In genomic region chr4:151154306-151154705, GRCm38 (mm10) we compare ENCODE assay signal across 19 mouse cellular contexts.
DNase-seq lines count a peak whose midpoint lies in the region; ATAC-seq and TF ChIP-seq lines count a peak whose summit lies in the region.
"Had no signal": no experiment of that assay in that cellular context is flagged by ENCODE, and none has a peak within 500 bp of the region (broad histone marks: within the 10 kb centered on the region; RNA-seq: fewer than 3 reads in every experiment).

No protein-coding gene starts in this region.

- 30% methylated on average over 4 of the region's 4 CpGs for WGBS in forebrain, embryonic 13.5 days
- WGBS in forebrain, postnatal 0 days: 35% methylated on average over 4 of the region's 4 CpGs
- WGBS in midbrain, embryonic 13.5 days: 31% methylated on average over 4 of the region's 4 CpGs

- no peak overlapping the region for H3K4me2 ChIP-seq in forebrain, embryonic 13.5 days
- no peak overlapping the region for H3K4me2 ChIP-seq in forebrain, postnatal 0 days (ENCODE audit: low read depth)
- no peak overlapping the region for H3K4me2 ChIP-seq in midbrain, embryonic 13.5 days (replicated peaks)
- H3K4me2 ChIP-seq: embryonic facial prominence, embryonic 15.5 days had no signal

- H3K27me3 ChIP-seq in forebrain, embryonic 13.5 days: peaks cover 5% of the 10 kb centered on the region; the same call in 1 of the 2 replicates
- no peaks in the 10 kb centered on the region; the same call in 1 of the 2 replicates for H3K27me3 ChIP-seq in forebrain, postnatal 0 days (ENCODE audit: insufficient read depth, low read length)
- peaks cover 45% of the 10 kb centered on the region for H3K27me3 ChIP-seq in midbrain, embryonic 13.5 days

- H3K4me1 ChIP-seq in forebrain, embryonic 13.5 days: peaks cover 49% of the 10 kb centered on the region
- peaks cover 8% of the 10 kb centered on the region; the same call in 1 of the 2 replicates for H3K4me1 ChIP-seq in forebrain, postnatal 0 days (ENCODE audit: insufficient read depth)
- H3K4me1 ChIP-seq in midbrain, embryonic 13.5 days (replicated peaks): peaks cover 52% of the 10 kb centered on the region

- no peak for DNase-seq in forebrain, postnatal 0 days
- peak; percentile 47 for DNase-seq in Muller cell, postnatal 12 days (ENCODE audit: inconsistent ontology term)
- peak; percentile 75 for DNase-seq in embryo, embryonic 10.5 days (ENCODE audit: low spot score)
- no peak for DNase-seq in kidney, adult 18-20 months
- no peak for DNase-seq in heart, postnatal 36 days
- DNase-seq in kidney, adult 9 months: no peak
- DNase-seq: adrenal gland, postnatal 14 days; cerebellum, adult 18-20 months; cerebellum, postnatal 36 days; gastrocnemius, adult 2 months; kidney, adult 2 months; kidney, postnatal 4 days; lung, adult 2 months; lung, postnatal 4 days; thymus, adult 2 months had no signal

- 0 out of 2 replicates have a peak overlapping the region, but pooled peaks have one; percentile 31 for H3K27ac ChIP-seq in forebrain, embryonic 13.5 days
- no peak overlapping the region for H3K27ac ChIP-seq in forebrain, postnatal 0 days (ENCODE audit: low read depth, low read length)
- peak overlapping the region; percentile 65 for H3K27ac ChIP-seq in midbrain, embryonic 13.5 days
- H3K27ac ChIP-seq: embryonic facial prominence, embryonic 15.5 days; gastrocnemius, adult 2 months had no signal

- no peak for TF ChIP-seq CTCF in forebrain, postnatal 0 days (IDR thresholded peaks at IDR 0.05; ENCODE audit: low read depth)

- intact Hi-C loops in heart, postnatal 36 days (cut with DNase I): loop anchor here (2.0 to 10.0 kb wide), 3 partner anchors 460 to 768 kb away; no protein-coding TSS in a partner anchor

- H3K9ac ChIP-seq in forebrain, embryonic 13.5 days: no peak overlapping the region
- no peak overlapping the region for H3K9ac ChIP-seq in forebrain, postnatal 0 days
- no peak overlapping the region; the same call in 1 of the 2 replicates for H3K9ac ChIP-seq in midbrain, embryonic 13.5 days (replicated peaks)
- H3K9ac ChIP-seq: embryonic facial prominence, embryonic 15.5 days had no signal

- no peaks in the 10 kb centered on the region for H3K36me3 ChIP-seq in forebrain, embryonic 13.5 days (ENCODE audit: poor library complexity, severe bottlenecking)
- no peaks in the 10 kb centered on the region for H3K36me3 ChIP-seq in forebrain, postnatal 0 days (ENCODE audit: insufficient read depth)
- no peaks in the 10 kb centered on the region for H3K36me3 ChIP-seq in midbrain, embryonic 13.5 days
- H3K36me3 ChIP-seq: embryonic facial prominence, embryonic 15.5 days had no signal

- H3K4me3 ChIP-seq in forebrain, embryonic 13.5 days: no peak overlapping the region
- H3K4me3 ChIP-seq in forebrain, postnatal 0 days (ENCODE audit: low read depth, low read length): no peak overlapping the region
- H3K4me3 ChIP-seq in midbrain, embryonic 13.5 days (replicated peaks): no peak overlapping the region
- H3K4me3 ChIP-seq: embryonic facial prominence, embryonic 15.5 days; gastrocnemius, adult 2 months had no signal

- ATAC-seq in forebrain, embryonic 13.5 days: no peak
- no peak for ATAC-seq in forebrain, postnatal 0 days
- no peak for ATAC-seq in midbrain, embryonic 13.5 days
- ATAC-seq: activated CD4-positive, CD25-positive, alpha-beta regulatory T cell, adult 4 months had no signal

- H3K9me3 ChIP-seq in forebrain, embryonic 13.5 days (replicated peaks): no peaks in the 10 kb centered on the region
- H3K9me3 ChIP-seq in forebrain, postnatal 0 days (ENCODE audit: low read length): no peaks in the 10 kb centered on the region
- no peaks in the 10 kb centered on the region for H3K9me3 ChIP-seq in midbrain, embryonic 13.5 days
- H3K9me3 ChIP-seq: embryonic facial prominence, embryonic 15.5 days had no signal

Comparison
In these comparisons a context has a peak if more than half of its experiments do, and no peak if none do; other contexts are left out.
1. DNase-seq: peak in Muller cell, postnatal 12 days (single experiment) and embryo, embryonic 10.5 days (single experiment); none in forebrain, postnatal 0 days (single experiment), kidney, adult 18-20 months (single experiment), heart, postnatal 36 days (0 of 2) and kidney, adult 9 months (single experiment).